Mouse (Mus musculus) ES-CJ7 (cell line): ENCODE results near the gene Mif4gd.

Experiments
- DNase-seq: peaks from one replicate; pipeline ENCODE4 v3.0.0; 2011; ENCODE audit warnings: low read depth, low spot score

Gene Mif4gd

GRCm38 (mm10) chr11:115613138-115613945 is 573 bp upstream of the Mif4gd start:
- DNase-seq, result peak; percentile 74

- no peak for DNase-seq
Observed at GRCm38 (mm10) chr11:115612059-115612409, 735 bp downstream of the Mif4gd start.

DNA sequence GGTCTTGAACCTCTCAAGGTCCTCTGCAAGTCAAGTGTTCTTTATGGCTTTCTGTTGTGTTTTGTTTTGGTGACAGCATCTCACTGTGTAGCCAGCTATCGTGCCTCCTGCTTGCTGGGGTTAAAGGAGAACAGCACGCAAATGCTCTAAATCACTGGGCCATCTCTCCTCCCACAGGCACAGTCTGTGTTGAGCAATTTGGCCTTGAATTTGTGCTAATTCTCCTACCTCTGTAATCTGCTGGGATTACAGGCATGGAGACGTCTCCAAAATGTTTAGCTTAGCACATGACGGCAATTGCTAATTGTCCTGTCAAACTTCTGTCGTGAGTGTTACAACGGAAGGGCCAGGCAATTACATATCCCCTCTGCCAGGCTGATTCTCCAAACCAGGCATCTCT is 1.6 kb downstream of the Mif4gd start:
- no peak for DNase-seq

DNA sequence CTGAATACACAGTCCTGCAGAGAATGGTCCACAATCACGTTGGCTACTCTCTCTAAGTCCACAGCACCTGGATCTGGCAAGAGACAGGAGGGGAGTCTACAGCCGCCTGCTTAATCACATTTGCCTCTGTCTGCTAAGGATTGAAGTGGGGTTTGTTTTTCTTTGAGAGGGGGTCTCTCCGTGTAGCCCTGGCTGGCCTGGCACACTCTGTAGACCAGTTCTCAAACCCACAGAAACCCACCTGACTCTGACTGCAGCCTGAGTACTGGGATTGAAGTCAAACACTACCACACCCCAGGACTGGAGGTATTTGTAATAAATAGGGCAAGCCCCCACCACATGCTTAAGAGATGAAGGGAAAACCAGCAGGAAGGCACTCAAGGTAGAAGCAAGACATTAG is 3.2 kb downstream of the Mif4gd start:
- DNase-seq, result no peak

DNA sequence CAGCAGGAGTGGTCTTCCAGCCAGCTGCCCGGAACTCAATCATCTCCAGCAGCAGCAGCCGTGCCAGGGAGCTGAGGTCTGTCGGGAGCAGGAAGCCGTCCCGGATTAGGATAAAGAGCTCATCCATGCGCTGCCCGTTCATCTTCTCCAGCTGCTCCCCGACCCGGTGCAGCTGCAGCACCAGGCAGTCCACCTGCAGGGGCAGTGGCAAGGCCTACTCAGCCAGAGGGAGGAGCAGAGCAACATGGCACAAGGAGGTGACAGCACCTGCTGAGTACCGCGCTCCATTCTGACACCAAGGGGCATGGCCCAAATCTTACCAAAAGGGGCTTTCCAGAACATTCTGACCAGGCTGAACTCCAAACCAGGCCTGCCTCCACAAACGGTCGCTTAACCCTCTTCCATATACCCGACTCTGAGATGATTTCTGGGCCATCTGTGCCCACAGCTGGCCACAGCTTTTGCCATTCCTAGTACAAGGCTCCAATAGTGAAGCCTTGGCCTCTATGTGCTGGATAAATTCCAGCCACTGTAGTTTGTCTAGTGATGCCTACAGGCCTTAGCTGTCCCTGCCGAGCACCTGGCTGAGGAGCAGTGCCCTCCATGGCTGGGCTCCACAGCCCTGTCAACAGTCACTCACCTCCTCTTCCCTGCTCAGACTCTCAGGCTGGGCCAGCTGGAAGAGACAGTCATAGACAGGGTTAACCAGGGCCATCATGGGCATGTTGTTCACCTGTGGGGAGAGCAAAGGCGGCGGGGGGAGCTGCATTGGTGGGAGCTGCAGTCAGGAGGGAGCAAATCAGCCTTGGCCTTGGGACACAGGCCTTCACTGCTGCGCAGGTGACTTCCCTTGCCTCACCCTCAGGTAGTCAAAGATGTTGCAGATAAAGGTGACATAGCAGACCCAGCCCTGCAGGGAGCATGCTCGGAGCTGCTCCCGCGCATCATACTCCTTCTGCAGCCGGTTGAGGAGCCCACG is 4.1 kb downstream of the Mif4gd start:
- DNase-seq, result no peak

GRCm38 (mm10) chr11:115606733-115607132 is 6.0 kb downstream of the Mif4gd start:
- no peak for DNase-seq

GRCm38 (mm10) chr11:115604304-115604696 is 8.5 kb downstream of the Mif4gd start:
- DNase-seq, result no peak

DNA sequence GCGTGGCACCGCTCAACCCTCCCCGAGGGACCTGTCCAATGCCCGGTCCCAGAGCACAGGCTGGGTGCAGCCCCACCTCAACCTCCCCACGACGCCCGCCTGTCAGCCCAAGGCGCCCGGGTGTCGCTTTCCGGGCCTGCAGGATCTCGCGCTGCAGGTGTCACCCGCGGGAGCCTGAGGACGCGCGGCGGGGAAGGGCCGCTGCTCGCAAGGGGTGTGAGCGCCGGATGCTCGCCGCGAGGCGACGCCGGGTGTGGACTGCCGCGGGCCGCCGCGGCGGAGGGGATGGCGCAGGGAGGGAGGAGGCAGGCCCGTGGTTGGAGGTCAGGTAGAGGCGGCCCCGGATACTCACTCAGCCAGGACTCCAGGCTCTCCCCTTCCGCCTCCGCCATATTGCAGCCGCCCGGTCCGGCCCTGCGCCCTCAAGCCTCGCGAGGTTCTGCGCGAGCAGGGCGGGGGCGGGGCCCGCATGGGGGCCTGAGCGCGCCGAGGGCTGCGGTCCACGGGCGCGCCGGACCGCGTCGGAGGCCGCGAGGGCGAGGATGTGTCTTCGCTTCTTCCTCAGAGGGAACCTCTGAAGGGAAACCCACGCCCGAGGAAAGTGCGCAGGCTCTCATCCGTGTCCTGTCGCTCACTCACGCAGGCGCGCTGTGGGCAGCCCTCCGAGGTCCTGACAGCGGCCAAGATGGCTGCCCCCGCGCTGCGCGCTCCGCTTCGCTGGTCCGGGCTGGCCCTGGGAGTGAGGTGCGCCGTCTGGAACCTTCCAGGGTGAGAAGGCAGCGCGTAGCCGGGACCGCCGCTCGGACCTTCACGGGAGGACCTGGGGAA is 9.1 kb downstream of the Mif4gd start, which contains the start of the genes Mrps7 and Gga3:
Gene Mrps7 (plus strand): TSS at position 450 of the 828 bp plus-strand sequence.
Gene Gga3 (minus strand): TSS at position 576 of the 828 bp plus-strand sequence.
- DNase-seq, result peak; percentile 79

GRCm38 (mm10) chr11:115603128-115603475 is 9.7 kb downstream of the Mif4gd start:
- no peak for DNase-seq

DNA sequence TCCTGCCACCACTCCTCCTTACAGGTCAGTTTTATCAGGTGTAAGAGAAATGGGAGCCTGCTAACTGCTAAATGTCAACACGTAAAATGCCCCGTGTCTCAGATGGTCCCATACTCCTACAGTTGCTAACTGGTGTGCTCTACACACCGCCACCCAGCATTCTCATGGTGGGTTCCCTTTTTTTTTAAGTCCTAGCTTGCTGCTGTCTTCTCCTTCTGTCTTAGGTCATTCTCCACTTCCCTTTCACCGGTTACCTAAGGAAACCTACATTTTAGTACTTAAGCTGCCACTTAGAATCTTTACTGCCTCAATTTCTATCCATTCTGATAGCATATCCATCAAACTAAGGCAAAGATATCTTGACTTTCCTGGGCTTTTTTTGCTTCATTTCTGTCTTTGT is 11.6 kb downstream of the Mif4gd start:
- DNase-seq, result no peak

GRCm38 (mm10) chr11:115600743-115601142 is 12.0 kb downstream of the Mif4gd start:
- DNase-seq, result no peak

- no peak for DNase-seq
Observed at GRCm38 (mm10) chr11:115599722-115600121, 13.0 kb downstream of the Mif4gd start.

GRCm38 (mm10) chr11:115598309-115598708 is 14.5 kb downstream of the Mif4gd start:
- no peak for DNase-seq

DNA sequence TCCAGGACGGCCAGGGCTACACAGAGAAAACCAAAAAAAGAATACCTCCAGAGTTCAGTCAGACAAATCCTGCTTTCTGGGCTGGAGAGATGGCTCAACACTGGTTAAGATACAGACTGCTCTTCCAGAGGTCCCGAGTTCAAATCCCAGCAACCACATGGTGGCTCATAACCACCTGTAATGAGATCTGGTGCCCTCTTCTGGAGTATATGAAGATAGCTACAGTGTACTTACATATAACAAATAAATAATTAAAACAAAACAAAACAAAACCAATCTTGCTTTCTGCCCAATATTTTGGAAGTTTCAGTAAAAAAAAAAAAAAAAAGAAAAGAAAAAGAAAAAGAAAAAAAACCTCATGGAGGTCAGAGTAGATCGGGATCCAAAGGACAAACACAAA is 17.6 kb downstream of the Mif4gd start:
- peak; percentile 45 for DNase-seq

DNA sequence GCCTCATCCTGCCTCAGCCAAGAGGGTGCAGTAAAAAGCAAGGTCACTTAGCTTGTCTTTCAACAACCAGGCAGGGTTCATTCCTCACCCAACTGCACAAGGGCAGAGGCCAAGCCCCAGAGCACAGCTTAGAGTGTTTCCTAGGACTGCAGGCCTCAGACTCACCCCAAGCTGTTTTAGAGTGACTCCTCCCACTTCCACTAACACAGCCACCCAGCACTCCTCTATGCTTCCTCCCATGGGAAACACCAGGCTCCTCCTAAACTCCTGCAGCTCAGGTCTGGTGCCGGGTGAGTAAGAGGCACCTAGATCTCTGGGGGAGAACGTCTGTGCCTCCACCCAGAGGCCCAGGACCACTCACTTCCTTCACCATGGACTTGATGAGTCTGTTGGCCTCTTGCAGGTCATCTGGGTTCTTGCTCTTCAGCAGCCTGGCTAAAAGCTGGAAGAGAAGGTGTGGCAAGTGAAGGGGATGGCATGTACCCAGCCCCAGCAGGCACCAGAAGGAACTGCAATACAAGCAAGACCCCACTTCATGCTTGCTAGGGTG is 22.2 kb downstream of the Mif4gd start:
- no peak for DNase-seq

DNA sequence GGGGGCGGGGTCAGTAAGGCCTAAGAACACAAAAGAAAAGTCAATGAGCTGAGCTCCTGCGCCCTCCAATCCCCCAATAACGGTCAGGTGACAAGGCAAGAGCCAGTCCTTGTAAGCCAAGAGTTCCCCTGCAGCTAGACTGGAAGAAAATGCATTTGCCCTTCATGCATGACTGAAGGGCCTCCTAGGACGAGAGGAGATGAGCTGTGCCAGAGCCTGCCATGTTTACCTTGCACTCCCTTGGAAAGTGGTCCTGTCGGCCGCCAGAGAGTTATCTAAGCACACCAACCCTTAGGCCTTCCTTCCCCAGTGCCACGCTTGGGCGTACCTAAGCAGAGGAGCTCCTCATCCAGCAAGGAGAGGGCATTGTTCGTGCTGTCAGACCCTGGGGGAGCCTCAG is 24.8 kb downstream of the Mif4gd start:
- peak; percentile 35 for DNase-seq

- DNase-seq, result no peak
Observed at GRCm38 (mm10) chr11:115586403-115586802, 26.4 kb downstream of the Mif4gd start.

DNA sequence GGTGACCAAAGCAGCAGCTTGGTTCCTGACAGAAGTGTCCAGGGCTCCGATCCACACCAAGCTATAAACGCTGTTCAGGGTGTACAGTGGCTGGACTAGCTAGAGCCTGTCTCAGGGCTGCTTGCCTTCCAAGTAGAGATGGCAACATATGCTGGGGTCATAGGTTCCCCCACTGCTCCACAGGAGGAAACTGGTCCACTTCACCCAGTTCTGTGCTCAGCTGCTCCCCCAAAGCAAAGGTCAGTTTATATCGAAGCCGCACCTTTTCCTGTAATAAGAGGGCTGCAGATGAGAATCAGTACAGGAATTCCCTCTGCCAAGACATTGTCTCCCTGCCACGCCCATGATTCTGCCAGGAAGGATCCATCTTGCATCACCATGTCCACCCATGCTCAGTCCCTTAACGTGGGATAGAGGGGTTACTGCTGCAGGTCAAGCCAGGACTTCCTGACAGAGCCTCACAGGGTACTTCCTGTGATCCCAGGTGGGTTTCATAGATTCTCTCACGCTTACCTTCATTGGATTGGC is 27.1 kb downstream of the Mif4gd start:
- DNase-seq, result no peak

DNA sequence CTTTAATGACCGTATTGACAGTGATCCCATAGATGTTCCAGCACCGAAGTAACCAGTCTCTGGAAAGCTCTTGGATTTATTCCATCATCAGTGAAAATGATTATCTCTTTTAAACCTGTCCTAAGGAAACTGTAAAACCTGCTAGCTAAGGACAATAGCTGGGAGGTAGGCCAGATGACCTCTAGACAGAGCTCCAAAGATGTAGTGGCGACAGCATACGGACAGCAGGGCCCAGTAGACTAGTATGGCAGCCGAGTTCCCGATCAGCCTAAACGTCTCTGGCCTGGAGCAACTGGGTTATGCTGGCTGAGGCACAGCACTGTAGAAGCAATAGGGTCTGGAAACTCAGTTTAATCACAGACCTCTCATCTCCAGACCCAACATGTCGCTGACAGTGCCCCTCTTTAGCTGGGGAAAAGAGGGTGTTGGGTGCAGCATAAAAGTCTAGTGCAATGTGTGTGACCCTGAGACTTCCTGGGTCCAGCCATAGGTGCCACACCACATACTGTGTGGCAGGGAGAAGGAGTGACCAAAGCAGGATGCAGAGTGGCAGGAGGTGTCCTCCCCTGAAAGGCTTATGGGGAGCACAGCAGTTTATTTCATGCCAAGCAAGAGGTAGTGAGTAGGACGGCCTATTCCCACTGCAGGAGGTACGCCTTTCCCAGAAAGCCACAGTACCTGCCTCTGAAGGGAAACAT is 28.2 kb downstream of the Mif4gd start:
- no peak for DNase-seq

- no peak for DNase-seq
Observed at GRCm38 (mm10) chr11:115582913-115583606, 29.7 kb downstream of the Mif4gd start.
